7 mouse cellular contexts compared by ENCODE assay signal in the genomic region with DNA sequence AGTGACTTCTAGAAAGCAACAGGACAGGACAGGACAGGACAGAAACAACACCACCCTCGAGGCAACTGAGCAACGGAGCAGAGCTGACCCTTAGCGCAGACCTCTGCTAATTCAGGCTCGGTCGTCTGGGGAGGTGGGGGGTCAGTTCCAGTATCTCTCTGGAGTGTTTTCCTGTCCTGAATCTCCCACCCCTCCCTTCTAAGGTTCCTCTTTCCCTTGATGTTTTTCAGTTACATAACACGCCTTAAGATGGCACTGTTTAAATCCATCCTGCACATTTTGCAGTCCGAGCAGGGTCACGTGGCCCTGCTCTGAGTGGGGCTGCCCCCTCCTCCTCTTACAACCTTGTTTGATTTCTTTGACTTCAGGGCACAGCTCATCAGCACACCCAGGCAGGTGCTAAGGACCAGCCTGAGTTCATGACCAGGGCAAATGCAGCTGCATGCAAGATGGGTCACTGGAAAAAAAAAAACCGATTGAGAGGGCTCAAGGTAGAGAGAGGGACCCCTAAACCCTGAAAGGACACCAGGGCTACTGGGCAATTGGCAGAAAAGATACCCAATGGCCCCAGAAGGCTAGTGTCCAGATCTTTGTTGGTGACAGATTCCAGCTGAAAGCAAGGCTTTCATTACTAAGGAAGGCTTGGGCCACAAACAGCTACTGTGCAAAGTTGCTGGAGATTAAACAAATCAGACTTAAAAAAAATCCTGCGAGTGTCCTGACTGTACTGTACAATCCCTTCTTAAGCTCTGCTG. TPM values are rescaled to one million over a fixed set of nuclear protein-coding genes. Genes with fewer than 3 reads are reported as not detected.
DNase-seq lines count a peak whose midpoint lies in the region; ATAC-seq lines count a peak whose summit lies in the region.

No protein-coding gene starts in this region.

- H3K27me3 ChIP-seq in lung, embryonic 16.5 days (ENCODE audit: control insufficient read depth, insufficient read depth, low read depth, low read length) = peaks cover 64% of the 10 kb centered on the region
- 0 out of 2 replicates have a peak, but pooled peaks cover 4% of the 10 kb centered on the region for H3K27me3 ChIP-seq in hindbrain, embryonic 16.5 days (replicated peaks; ENCODE audit: control insufficient read depth, insufficient read depth, low read length)

- DNase-seq in lung, postnatal 25 days (ENCODE audit: low spot score) = no peak
- DNase-seq in embryo, embryonic 10 days (ENCODE audit: low spot score) = peak; percentile 65
- DNase-seq in retina, postnatal 1 day = peak; percentile 67
- no peak for DNase-seq in gastrocnemius, adult 18-20 months (ENCODE audit: low spot score)
- no peak for DNase-seq in left cerebral cortex, postnatal 4 days

- WGBS in lung, embryonic 16.5 days = 3% methylated on average over 10 of the region's 10 CpGs
- WGBS in hindbrain, embryonic 16.5 days = 5% methylated on average over 10 of the region's 10 CpGs

- no peak for ATAC-seq in lung, embryonic 16.5 days (ENCODE audit: low read depth)
- no peak for ATAC-seq in hindbrain, embryonic 16.5 days

- no peak overlapping the region for H3K27ac ChIP-seq in lung, embryonic 16.5 days (ENCODE audit: low read length)
- no peak overlapping the region for H3K27ac ChIP-seq in hindbrain, embryonic 16.5 days (ENCODE audit: low read depth, low read length)

- peaks cover 36% of the 10 kb centered on the region for H3K4me1 ChIP-seq in lung, embryonic 16.5 days (replicated peaks; ENCODE audit: control insufficient read depth, insufficient read depth, low read length)
- H3K4me1 ChIP-seq in hindbrain, embryonic 16.5 days (ENCODE audit: control insufficient read depth, insufficient read depth, low read depth, low read length) = peaks cover 50% of the 10 kb centered on the region

- H3K4me3 ChIP-seq in lung, embryonic 16.5 days (ENCODE audit: low read length) = peak overlapping the region; percentile 58
- peak overlapping the region; percentile 68 for H3K4me3 ChIP-seq in hindbrain, embryonic 16.5 days (ENCODE audit: low read length)

- H3K9me3 ChIP-seq in lung, embryonic 16.5 days (ENCODE audit: control insufficient read depth, low read length) = no peaks in the 10 kb centered on the region
- H3K9me3 ChIP-seq in hindbrain, embryonic 16.5 days (ENCODE audit: control insufficient read depth, low read length) = no peaks in the 10 kb centered on the region

- intact Hi-C loops in left cerebral cortex, postnatal 4 days (cut with DNase I) = no loop called here

- H3K9ac ChIP-seq in lung, embryonic 16.5 days (ENCODE audit: low read length) = no peak overlapping the region; the same call in 1 of the 2 replicates
- peak overlapping the region; percentile 86 for H3K9ac ChIP-seq in hindbrain, embryonic 16.5 days (ENCODE audit: low read depth, low read length)

- no peaks in the 10 kb centered on the region for H3K36me3 ChIP-seq in lung, embryonic 16.5 days (ENCODE audit: control insufficient read depth, insufficient read depth, low read length)
- no peaks in the 10 kb centered on the region; the same call in 1 of the 2 replicates for H3K36me3 ChIP-seq in hindbrain, embryonic 16.5 days (ENCODE audit: control insufficient read depth, insufficient read depth, low read length)

- H3K4me2 ChIP-seq in lung, embryonic 16.5 days (ENCODE audit: low read depth, low read length) = peak overlapping the region; percentile 99; the same call in 1 of the 2 replicates
- peak overlapping the region; percentile 96 for H3K4me2 ChIP-seq in hindbrain, embryonic 16.5 days (ENCODE audit: low read length)

RNA-seq across cellular contexts. Expression of a gene that starts 1.6 kb away (rescaled TPM):
- 1.0 and 1.2 TPM in 2 replicates for polyA plus RNA-seq in lung, embryonic 16.5 days (2015; fragmentation: Nextera tagmentation; extraction: Ambion mirVana)
- 15.6 and 22.4 TPM in 2 replicates for polyA plus RNA-seq in hindbrain, embryonic 16.5 days (2015; fragmentation: Nextera tagmentation; extraction: Ambion mirVana)
- total RNA-seq in gastrocnemius, adult 18-20 months (2021) = under 1 TPM; 0.05 TPM
- total RNA-seq in left cerebral cortex, postnatal 4 days (2021) = 10 to 100 TPM; 15.7 to 19.7 TPM

RNA-seq across cellular contexts. Expression of a gene that starts 54.8 kb away (rescaled TPM):
- polyA plus RNA-seq in lung, embryonic 16.5 days (2015; fragmentation: Nextera tagmentation; extraction: Ambion mirVana) = 16.0 and 17.9 TPM in 2 replicates
- 15.1 and 17.1 TPM in 2 replicates for polyA plus RNA-seq in hindbrain, embryonic 16.5 days (2015; fragmentation: Nextera tagmentation; extraction: Ambion mirVana)
- 1 to 10 TPM; 4.4 to 5.7 TPM for total RNA-seq in gastrocnemius, adult 18-20 months (2021)
- total RNA-seq in left cerebral cortex, postnatal 4 days (2021) = 10 to 100 TPM; 28.8 to 29.1 TPM

RNA-seq across cellular contexts. Expression of a gene that starts 56.8 kb away (rescaled TPM):
- polyA plus RNA-seq in lung, embryonic 16.5 days (2015; fragmentation: Nextera tagmentation; extraction: Ambion mirVana) = 7.1 TPM in 2 replicates
- polyA plus RNA-seq in hindbrain, embryonic 16.5 days (2015; fragmentation: Nextera tagmentation; extraction: Ambion mirVana) = 8.5 and 10.1 TPM in 2 replicates
- total RNA-seq in gastrocnemius, adult 18-20 months (2021) = 10 to 100 TPM; 23.3 to 28.1 TPM
- 10 to 100 TPM; 57.1 to 58.0 TPM for total RNA-seq in left cerebral cortex, postnatal 4 days (2021)

Comparison
In these comparisons a context has a peak if more than half of its experiments do, and no peak if none do; other contexts are left out.
1. DNase-seq: peak in embryo, embryonic 10 days (single experiment) and retina, postnatal 1 day (single experiment); none in lung, postnatal 25 days (single experiment), gastrocnemius, adult 18-20 months (single experiment) and left cerebral cortex, postnatal 4 days (single experiment).
2. RNA of a gene that starts 1.6 kb away (total RNA-seq): 15.7 to 19.7 TPM in left cerebral cortex, postnatal 4 days; 0.05 TPM in gastrocnemius, adult 18-20 months; every median in the first group is over 10 times any median in the second.
3. RNA of a gene that starts 54.8 kb away (total RNA-seq): 28.8 to 29.1 TPM in left cerebral cortex, postnatal 4 days; 4.4 to 5.7 TPM in gastrocnemius, adult 18-20 months; every median in the first group is over 4 times any median in the second.